Comparison of ENCODE assay signal across 29 mouse cellular contexts in the genomic region with DNA sequence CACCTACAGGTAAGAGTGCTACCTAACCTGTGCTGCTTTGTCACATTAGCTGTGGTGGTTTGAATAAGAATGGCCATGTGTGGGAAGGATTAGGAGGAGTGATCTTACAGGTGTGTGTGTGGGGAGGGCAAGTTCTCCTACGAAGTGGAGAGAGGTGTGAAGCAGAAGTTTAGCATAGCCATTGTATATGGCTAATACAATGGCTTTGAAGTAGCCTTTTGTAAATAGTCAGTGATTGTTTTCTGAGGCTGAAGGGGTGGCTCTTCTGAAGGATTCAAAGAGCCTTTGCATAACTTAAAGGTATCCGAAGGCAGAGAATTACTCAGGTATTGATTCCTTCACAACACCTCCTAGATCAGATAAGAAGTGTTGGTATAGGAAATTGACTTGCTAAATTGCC. TPM values are rescaled to one million over a fixed set of nuclear protein-coding genes. Genes with fewer than 3 reads are reported as not detected.
DNase-seq lines count a peak whose midpoint lies in the region; ATAC-seq and TF ChIP-seq lines count a peak whose summit lies in the region.
"Had no signal": no experiment of that assay in that cellular context is flagged by ENCODE, and none has a peak within 500 bp of the region (broad histone marks: within the 10 kb centered on the region; RNA-seq: fewer than 3 reads in every experiment).

No protein-coding gene starts in this region.

- peaks cover 74% of the 10 kb centered on the region for H3K36me3 ChIP-seq in E14TG2a.4 (ENCODE audit: insufficient read depth, low read length)
- H3K36me3 ChIP-seq in ES-E14 (ENCODE audit: control insufficient read depth, insufficient read depth, low read length, poor library complexity, severe bottlenecking): peaks cover 18% of the 10 kb centered on the region
- H3K36me3 ChIP-seq in neural tube, embryonic 15.5 days: peaks cover 45% of the 10 kb centered on the region

- H3K4me3 ChIP-seq in cerebellum, adult 2 months (replicated peaks; ENCODE audit: insufficient read depth, low read depth, low read length): no peak overlapping the region
- H3K4me3 ChIP-seq in E14TG2a.4 (replicated peaks; ENCODE audit: low read length): 0 out of 2 replicates have a peak overlapping the region, but pooled peaks have one; percentile 17
- no peak overlapping the region for H3K4me3 ChIP-seq in ES-E14 (ENCODE audit: insufficient read depth in 1 of 2, low read depth in 1 of 2, low read length in 2 of 2, poor library complexity in 1 of 2, severe bottlenecking in 1 of 2)
- no peak overlapping the region for H3K4me3 ChIP-seq in neural tube, embryonic 15.5 days (replicated peaks)
- H3K4me3 ChIP-seq: embryonic facial prominence, embryonic 10.5 days; embryonic facial prominence, embryonic 13.5 days; erythroblast, embryonic 14.5 days; forebrain, embryonic 12.5 days; forebrain, embryonic 15.5 days; heart, embryonic 12.5 days; heart, embryonic 15.5 days; hindbrain, embryonic 10.5 days; hindbrain, embryonic 13.5 days; intestine, embryonic 15.5 days had no signal

- no peak overlapping the region for H3K9ac ChIP-seq in ES-E14 (ENCODE audit: insufficient read depth, low read depth, low read length, poor library complexity, severe bottlenecking)
- no peak overlapping the region for H3K9ac ChIP-seq in neural tube, embryonic 15.5 days (replicated peaks)
- H3K9ac ChIP-seq: embryonic facial prominence, embryonic 13.5 days; forebrain, embryonic 12.5 days; forebrain, embryonic 15.5 days; heart, embryonic 12.5 days; heart, embryonic 15.5 days; hindbrain, embryonic 13.5 days; intestine, embryonic 15.5 days had no signal

- TF ChIP-seq POLR2A in cerebellum, adult 2 months (IDR thresholded peaks at IDR 0.05; ENCODE audit: borderline replicate concordance, insufficient read depth, low read length): no peak

- WGBS in cerebellum, adult 2 months: 52% methylated on average over 2 of the region's 2 CpGs
- WGBS in neural tube, embryonic 15.5 days: 52% methylated on average over 2 of the region's 2 CpGs

- H3K9me3 ChIP-seq in E14TG2a.4 (ENCODE audit: low read length): peaks cover 27% of the 10 kb centered on the region
- H3K9me3 ChIP-seq in ES-E14 (ENCODE audit: control insufficient read depth, insufficient read depth, low read depth, low read length): no peaks in the 10 kb centered on the region
- no peaks in the 10 kb centered on the region for H3K9me3 ChIP-seq in neural tube, embryonic 15.5 days (replicated peaks)
- H3K9me3 ChIP-seq: embryonic facial prominence, embryonic 10.5 days; embryonic facial prominence, embryonic 13.5 days; forebrain, embryonic 12.5 days; forebrain, embryonic 15.5 days; G1E; heart, embryonic 12.5 days; heart, embryonic 15.5 days; hindbrain, embryonic 13.5 days; intestine, embryonic 15.5 days had no signal

- intact Hi-C loops in left cerebral cortex, postnatal 4 days (cut with DNase I): no loop called here

- DNase-seq in cerebellum, adult 2 months: no peak
- DNase-seq in cerebellum, postnatal 4 days (ENCODE audit: low spot score in 2 of 2): no peak
- DNase-seq in ES-E14 (ENCODE audit: low read depth, low spot score): peak; percentile 51
- peak; percentile 52 for DNase-seq in WW6 (ENCODE audit: low read depth, low spot score)
- no peak for DNase-seq in cerebellum, postnatal 36 days
- no peak for DNase-seq in left cerebral cortex, postnatal 4 days
- DNase-seq: adrenal gland, adult 2 months; adrenal gland, postnatal 14 days; cerebellum, adult 11 months; embryo, embryonic 11 days; gastrocnemius, postnatal 14 days; heart, adult 18-20 months; heart, postnatal 10 days; heart, postnatal 36 days; kidney, adult 11 months had no signal

- in situ Hi-C loops in ES-E14 (cut with MboI; ENCODE audit: low sequenced_read_pairs in 2 of 2, unreplicated experiment in 2 of 2): no loop called here

- H3K27ac ChIP-seq in cerebellum, adult 2 months (ENCODE audit: insufficient read depth, low read length): peak overlapping the region; percentile 55; the same call in 1 of the 2 replicates
- no peak overlapping the region for H3K27ac ChIP-seq in ES-E14 (ENCODE audit: insufficient read depth, low read depth, low read length, poor library complexity, severe bottlenecking)
- H3K27ac ChIP-seq in neural tube, embryonic 15.5 days (replicated peaks): no peak overlapping the region
- H3K27ac ChIP-seq: embryonic facial prominence, embryonic 10.5 days; embryonic facial prominence, embryonic 13.5 days; forebrain, embryonic 12.5 days; forebrain, embryonic 15.5 days; heart, embryonic 15.5 days; hindbrain, embryonic 10.5 days; hindbrain, embryonic 13.5 days; intestine, embryonic 15.5 days had no signal

- no peaks in the 10 kb centered on the region for H3K27me3 ChIP-seq in cerebellum, adult 2 months (ENCODE audit: control insufficient read depth, insufficient read depth, low read length)
- H3K27me3 ChIP-seq in E14TG2a.4 (ENCODE audit: insufficient read depth, low read length): no peaks in the 10 kb centered on the region
- H3K27me3 ChIP-seq in neural tube, embryonic 15.5 days (replicated peaks): no peaks in the 10 kb centered on the region
- H3K27me3 ChIP-seq: embryonic facial prominence, embryonic 13.5 days; forebrain, embryonic 12.5 days; forebrain, embryonic 15.5 days; heart, embryonic 12.5 days; heart, embryonic 15.5 days; hindbrain, embryonic 13.5 days; intestine, embryonic 15.5 days had no signal

- no peak for ATAC-seq in neural tube, embryonic 15.5 days (ENCODE audit: low FRiP score)
- ATAC-seq: forebrain, embryonic 15.5 days; hindbrain, embryonic 16.5 days; intestine, embryonic 15.5 days had no signal

- no peak for TF ChIP-seq CTCF in cerebellum, adult 2 months (IDR thresholded peaks at IDR 0.05; ENCODE audit: borderline replicate concordance, insufficient read depth, low read depth, low read length)
- TF ChIP-seq CTCF in E14TG2a.4 (conservative IDR thresholded peaks at IDR 0.05; ENCODE audit: low read length): no peak

- H3K4me1 ChIP-seq in cerebellum, adult 2 months (ENCODE audit: control insufficient read depth, insufficient read depth, low read length): peaks cover 29% of the 10 kb centered on the region
- H3K4me1 ChIP-seq in E14TG2a.4 (replicated peaks; ENCODE audit: low read depth, low read length) (peaks cover 43% of the 10 kb centered on the region), ES-E14 (ENCODE audit: control insufficient read depth in 2 of 2, insufficient read depth in 2 of 2, low read length in 2 of 2, poor library complexity in 1 of 2) (peaks cover 0 to 16% of the 10 kb centered on the region in 2 experiments; a peak in 2 of 4 replicates)
- H3K4me1 ChIP-seq in neural tube, embryonic 15.5 days: no peaks in the 10 kb centered on the region
- H3K4me1 ChIP-seq: embryonic facial prominence, embryonic 10.5 days; embryonic facial prominence, embryonic 13.5 days; forebrain, embryonic 12.5 days; forebrain, embryonic 15.5 days; heart, embryonic 15.5 days; intestine, embryonic 15.5 days had no signal

- no peak overlapping the region for H3K4me2 ChIP-seq in neural tube, embryonic 15.5 days
- H3K4me2 ChIP-seq: embryonic facial prominence, embryonic 13.5 days; forebrain, embryonic 12.5 days; forebrain, embryonic 15.5 days; heart, embryonic 12.5 days; heart, embryonic 15.5 days; hindbrain, embryonic 13.5 days; intestine, embryonic 15.5 days had no signal

TF ChIP-seq in ES-E14, 5 proteins besides CTCF, POLR2A, EP300 and RAD21:
- TF ChIP-seq CHD2 (IDR thresholded peaks at IDR 0.05; ENCODE audit: low read depth, low read length): no peak
- TF ChIP-seq ZC3H11A (IDR thresholded peaks at IDR 0.05; ENCODE audit: borderline replicate concordance, low read depth, low read length): no peak
- no peak for TF ChIP-seq ZNF384 (IDR thresholded peaks at IDR 0.05; ENCODE audit: low read depth, low read length)
- no peak for TF ChIP-seq MAFK (IDR thresholded peaks at IDR 0.05; ENCODE audit: insufficient read depth, low read depth, low read length)
- TF ChIP-seq HCFC1 (IDR thresholded peaks at IDR 0.05; ENCODE audit: borderline replicate concordance, insufficient read depth, low read length): no peak
TF ChIP-seq in ES-E14: peak in this region for 0.

RNA-seq across cellular contexts. Expression of gene Nelfa, which starts 13.6 kb away (rescaled TPM):
- polyA plus RNA-seq in cerebellum, adult 2 months (2012; rRNA removed): 29.2 and 32.9 TPM in 2 replicates
- 42.0 and 43.0 TPM in 2 replicates for total RNA-seq in ES-E14 (2012; rRNA removed)
- 33.8 and 43.9 TPM in 2 replicates for polyA plus RNA-seq in neural tube, embryonic 15.5 days (2015; fragmentation: Nextera tagmentation; extraction: Ambion mirVana)
- total RNA-seq in left cerebral cortex, postnatal 4 days (2021): 10 to 100 TPM; 23.3 to 24.3 TPM

Comparison
In these comparisons a context has a peak if more than half of its experiments do, and no peak if none do; other contexts are left out.
1. DNase-seq: peak in ES-E14 (single experiment) and WW6 (single experiment); none in cerebellum, adult 2 months (0 of 2), cerebellum, postnatal 4 days (0 of 2), cerebellum, postnatal 36 days (0 of 2) and left cerebral cortex, postnatal 4 days (single experiment).